Mouse (Mus musculus): ENCODE data around the gene Prss54.

DNA sequence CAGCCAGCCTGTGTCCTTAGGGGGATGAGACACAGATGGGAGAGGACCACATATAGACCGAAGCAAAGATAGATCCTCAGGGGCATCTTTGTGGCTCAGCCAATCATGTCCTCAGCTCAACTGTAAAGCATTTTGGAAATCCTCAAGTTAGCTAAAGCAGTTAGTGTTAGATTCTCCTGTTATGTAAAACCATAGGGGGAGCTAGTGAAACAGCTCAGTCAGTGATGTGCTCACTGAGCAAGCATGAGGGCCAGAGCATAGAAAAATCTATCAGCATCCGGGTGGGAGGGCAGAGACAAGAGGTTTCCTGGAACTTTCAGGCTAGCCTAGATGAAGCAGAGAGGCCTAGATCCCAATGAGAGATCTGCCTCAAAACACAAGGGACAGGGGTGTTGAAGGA is 48.7 kb upstream of the Prss54 start:
- no peak for TF ChIP-seq CTCF (IDR thresholded peaks at IDR 0.05; ENCODE audit: low read depth)
- TF ChIP-seq EP300 (optimal IDR thresholded peaks at IDR 0.05) = no peak

All from stomach, postnatal 0 days (tissue).